Comparison of ENCODE assay signal across 13 mouse cellular contexts in genomic region chr8:11324801-11325395, GRCm38 (mm10). TPM values are rescaled to one million over a fixed set of nuclear protein-coding genes. Genes with fewer than 3 reads are reported as not detected.
A peak's percentile ranks its signal among the peaks of the same experiment; 100 is the strongest.
DNase-seq lines count a peak whose midpoint lies in the region; ATAC-seq lines count a peak whose summit lies in the region.
"Had no signal": no experiment of that assay in that cellular context is flagged by ENCODE, and none has a peak within 500 bp of the region (broad histone marks: within the 10 kb centered on the region; RNA-seq: fewer than 3 reads in every experiment).

No protein-coding gene starts in this region.

- peaks cover 6% of the 10 kb centered on the region; the same call in 1 of the 2 replicates for H3K36me3 ChIP-seq in kidney, embryonic 16.5 days (ENCODE audit: insufficient read depth, low read length)
- H3K36me3 ChIP-seq in forebrain, embryonic 16.5 days (ENCODE audit: control insufficient read depth, insufficient read depth) = no peaks in the 10 kb centered on the region
- H3K36me3 ChIP-seq: G1E; midbrain, embryonic 10.5 days had no signal

- WGBS in kidney, embryonic 16.5 days = 84% methylated on average over 6 of the region's 6 CpGs
- WGBS in forebrain, embryonic 16.5 days = 70% methylated on average over 6 of the region's 6 CpGs

- peaks cover 73% of the 10 kb centered on the region for H3K4me1 ChIP-seq in kidney, embryonic 16.5 days (ENCODE audit: insufficient read depth, low read length)
- H3K4me1 ChIP-seq in forebrain, embryonic 16.5 days (replicated peaks; ENCODE audit: control insufficient read depth, insufficient read depth, low read length) = no peaks in the 10 kb centered on the region

- DNase-seq in heart, adult 11 months = peak; percentile 89
- no peak for DNase-seq in heart, adult 18-20 months
- peak; percentile 30 for DNase-seq in lung, postnatal 36 days
- no peak for DNase-seq in lung, postnatal 25 days (ENCODE audit: low spot score)
- DNase-seq in B cell, adult 2 months = no peak
- DNase-seq in cerebellum, adult 18-20 months = no peak
- DNase-seq: lung, embryonic 14.5 days; thymus, adult 2 months had no signal

- H3K9me3 ChIP-seq in kidney, embryonic 16.5 days (ENCODE audit: low read length) = no peaks in the 10 kb centered on the region
- no peaks in the 10 kb centered on the region for H3K9me3 ChIP-seq in forebrain, embryonic 16.5 days (ENCODE audit: control insufficient read depth, low read length)
- H3K9me3 ChIP-seq: G1E; midbrain, embryonic 10.5 days had no signal

- no peaks in the 10 kb centered on the region for H3K27me3 ChIP-seq in kidney, embryonic 16.5 days (ENCODE audit: insufficient read depth, low read length)
- no peaks in the 10 kb centered on the region for H3K27me3 ChIP-seq in forebrain, embryonic 16.5 days (replicated peaks; ENCODE audit: control insufficient read depth, insufficient read depth, low read length)

- no peak overlapping the region for H3K4me2 ChIP-seq in kidney, embryonic 16.5 days (replicated peaks; ENCODE audit: low read depth, low read length)
- no peak overlapping the region for H3K4me2 ChIP-seq in forebrain, embryonic 16.5 days (ENCODE audit: low read length)
- H3K4me2 ChIP-seq: lung, embryonic 14.5 days had no signal

- 0 out of 2 replicates have a peak overlapping the region, but pooled peaks have one; percentile 16 for H3K9ac ChIP-seq in kidney, embryonic 16.5 days (replicated peaks; ENCODE audit: low read length)
- no peak overlapping the region for H3K9ac ChIP-seq in forebrain, embryonic 16.5 days (replicated peaks; ENCODE audit: low read depth, low read length)
- H3K9ac ChIP-seq: lung, embryonic 14.5 days had no signal

- H3K27ac ChIP-seq in kidney, embryonic 16.5 days (ENCODE audit: low read length) = peak overlapping the region; percentile 18
- no peak overlapping the region for H3K27ac ChIP-seq in forebrain, embryonic 16.5 days (ENCODE audit: low read length)
- H3K27ac ChIP-seq: midbrain, embryonic 10.5 days had no signal

- no peak for ATAC-seq in kidney, embryonic 16.5 days (ENCODE audit: low FRiP score, low TSS enrichment)
- ATAC-seq in forebrain, embryonic 16.5 days = no peak

- H3K4me3 ChIP-seq in kidney, embryonic 16.5 days (ENCODE audit: low read length) = no peak overlapping the region
- H3K4me3 ChIP-seq in forebrain, embryonic 16.5 days (replicated peaks; ENCODE audit: low read length) = no peak overlapping the region
- H3K4me3 ChIP-seq: midbrain, embryonic 10.5 days; myocyte had no signal

RNA-seq across cellular contexts. Expression of gene Col4a1, which starts 12.3 kb away (rescaled TPM):
- total RNA-seq in heart, adult 18-20 months (2021) = 100 to 1,000 TPM; 217 to 274 TPM
- polyA plus RNA-seq in kidney, embryonic 16.5 days (2015; fragmentation: Nextera tagmentation; extraction: Ambion mirVana) = 382 and 440 TPM in 2 replicates
- 69.0 and 90.6 TPM in 2 replicates for polyA plus RNA-seq in forebrain, embryonic 16.5 days (2015; fragmentation: Nextera tagmentation; extraction: Ambion mirVana)
- polyA plus RNA-seq: G1E had no signal

RNA-seq across cellular contexts. Expression of gene Col4a2, which starts 12.3 kb away (rescaled TPM):
- 100 to 1,000 TPM; 127 to 140 TPM for total RNA-seq in heart, adult 18-20 months (2021)
- polyA plus RNA-seq in kidney, embryonic 16.5 days (2015; fragmentation: Nextera tagmentation; extraction: Ambion mirVana) = 121 and 126 TPM in 2 replicates
- polyA plus RNA-seq in forebrain, embryonic 16.5 days (2015; fragmentation: Nextera tagmentation; extraction: Ambion mirVana) = 29.1 and 35.3 TPM in 2 replicates
- polyA plus RNA-seq: G1E had no signal

Comparison
In these comparisons a context has a peak if more than half of its experiments do, and no peak if none do; other contexts are left out.
1. DNase-seq: peak in heart, adult 11 months (single experiment) and lung, postnatal 36 days (single experiment); none in heart, adult 18-20 months (0 of 2), lung, postnatal 25 days (single experiment), B cell, adult 2 months (0 of 2) and cerebellum, adult 18-20 months (0 of 2).